Mouse (Mus musculus) hindbrain, embryonic 11.5 days (tissue): ENCODE measurements around the gene Rgs14. TPM values are rescaled to one million over a fixed set of nuclear protein-coding genes. Genes with fewer than 3 reads are reported as not detected.

Source experiments
- ATAC-seq: fragments of 200-750 bp; cut with Nextera tagmentation; 2 replicates; pipeline ENCODE4 v1.8.0; 2017; ENCODE audit warnings: mild to moderate bottlenecking, moderate TSS enrichment, moderate library complexity; ENCODE audit not compliant: low FRiP score
- DNase-seq: peaks from one replicate; pipeline ENCODE4 v3.0.0-alpha.2; 2015; ENCODE audit warnings: low spot score
- H3K27ac ChIP-seq: fragments of 300-500 bp; sonication (generic); 2 replicates; pipeline ENCODE4 v1.5.1; 2014; ENCODE audit warnings: mild to moderate bottlenecking, low read depth, low read length
- H3K27me3 ChIP-seq: fragments of 300-500 bp; sonication (generic); 2 replicates; pipeline ENCODE4 v1.6.1; 2014; ENCODE audit warnings: mild to moderate bottlenecking, low read length, moderate library complexity, mixed read lengths; ENCODE audit not compliant: control insufficient read depth, insufficient read depth
- H3K36me3 ChIP-seq: fragments of 300-500 bp; sonication (generic); 2 replicates; pipeline ENCODE4 v1.6.1; 2014; ENCODE audit warnings: mild to moderate bottlenecking, low read length, moderate library complexity, mixed read lengths; ENCODE audit not compliant: control insufficient read depth, insufficient read depth
- H3K4me1 ChIP-seq: fragments of 300-500 bp; sonication (generic); replicated peaks from 2 replicates; pipeline ENCODE4 v1.6.1; 2014; ENCODE audit warnings: low read length, mixed read lengths; ENCODE audit not compliant: control insufficient read depth, insufficient read depth
- H3K4me2 ChIP-seq: fragments of 300-500 bp; sonication (generic); replicated peaks from 2 replicates; pipeline ENCODE4 v1.6.1; 2014; ENCODE audit warnings: mild to moderate bottlenecking, low read depth, low read length
- H3K4me3 ChIP-seq: fragments of 300-500 bp; sonication (generic); 2 replicates; pipeline ENCODE4 v1.5.1; 2014; ENCODE audit warnings: low read depth, low read length
- H3K9ac ChIP-seq: fragments of 300-500 bp; sonication (generic); 2 replicates; pipeline ENCODE4 v1.6.1; 2014; ENCODE audit warnings: low read depth, low read length
- H3K9me3 ChIP-seq: fragments of 300-500 bp; sonication (generic); 2 replicates; pipeline ENCODE4 v1.6.1; 2016; ENCODE audit warnings: low read length; ENCODE audit not compliant: control insufficient read depth
- WGBS: fragments of 180-500 bp; shearing (Covaris S2); extraction: QIAGEN DNeasy Blood & Tissue Kit; methylation state at CpG from one replicate; pipeline ENCODE4 v1.1.7; 2014; 5-methylcytosine and 5-hydroxymethylcytosine counted together
- polyA plus RNA-seq: library from polyadenylated mRNA; unstranded; fragments of >200 nt; fragmentation: Nextera tagmentation; extraction: Ambion mirVana; gene quantifications from 2 replicates; pipeline ENCODE4 v1.2.1, GENCODE M21; 2014

Rgs14 gene
- polyA plus RNA-seq, 1 experiment from 2014 or later: 0.48 TPM

DNA sequence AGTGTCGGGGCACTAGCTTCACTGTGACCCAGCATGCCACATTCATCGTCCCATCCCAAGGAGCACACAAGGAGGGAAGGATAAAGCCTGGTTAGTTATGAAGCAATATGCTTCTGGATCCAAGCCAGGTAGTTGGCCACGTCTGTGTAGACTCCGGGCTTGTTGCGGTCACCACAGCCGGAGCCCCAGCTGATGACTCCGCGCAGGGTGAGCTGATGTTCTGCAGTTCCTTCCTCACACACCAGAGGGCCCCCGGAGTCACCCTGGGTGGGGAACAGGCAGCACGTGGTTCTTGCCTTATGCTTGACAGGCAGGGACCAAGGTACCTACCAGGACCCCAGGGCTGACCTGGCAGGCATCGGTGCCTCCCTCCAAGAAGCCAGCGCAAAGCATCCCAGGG lies 48.5 kb downstream of the Rgs14 start:
- Histone ChIP-seq H3K4me3 (no peak overlapping the region), H3K9me3 (no peaks in the 10 kb centered on the region), H3K4me1 (peaks cover 3% of the 10 kb centered on the region; the same call in 1 of the 2 replicates), H3K9ac (0 out of 2 replicates have a peak overlapping the region, but pooled peaks have one; percentile 19), H3K27ac (no peak overlapping the region), H3K36me3 (no peaks in the 10 kb centered on the region), H3K4me2 (0 out of 2 replicates have a peak overlapping the region, but pooled peaks have one; percentile 17), H3K27me3 (peaks cover 45% of the 10 kb centered on the region)
- DNase-seq (peak; percentile 90), ATAC-seq (peak; percentile 71; the same call in 1 of the 2 replicates)
- WGBS: 12% methylated on average over 12 of the region's 12 CpGs

DNA sequence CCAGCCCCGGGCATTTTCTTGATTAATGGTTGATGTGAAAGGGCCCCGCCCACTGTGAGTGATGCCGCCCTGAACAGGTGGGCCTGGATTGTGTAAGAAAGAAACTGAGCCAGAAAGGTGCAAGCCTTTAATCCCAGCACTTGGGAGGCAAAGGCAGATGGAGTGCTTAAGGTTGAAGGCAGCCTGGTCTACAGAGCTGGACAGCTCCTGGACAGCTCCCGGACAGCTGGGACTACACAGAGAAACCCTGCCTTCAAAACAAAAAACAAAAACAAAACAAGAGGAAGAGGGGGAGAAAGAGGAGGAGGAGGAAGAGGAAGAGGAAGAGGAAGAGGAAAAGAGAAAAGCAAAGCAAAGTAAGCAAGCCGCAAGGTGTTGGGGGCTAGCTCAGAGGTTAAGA lies 49.6 kb downstream of the Rgs14 start:
- Histone ChIP-seq H3K36me3 (no peaks in the 10 kb centered on the region), H3K27me3 (peaks cover 45% of the 10 kb centered on the region), H3K9ac (no peak overlapping the region), H3K4me2 (no peak overlapping the region), H3K4me3 (no peak overlapping the region), H3K27ac (no peak overlapping the region), H3K9me3 (no peaks in the 10 kb centered on the region), H3K4me1 (peaks cover 3% of the 10 kb centered on the region; the same call in 1 of the 2 replicates)
- DNase-seq: no peak
- ATAC-seq: no peak
- WGBS: 88% methylated on average over 5 of the region's 5 CpGs

DNA sequence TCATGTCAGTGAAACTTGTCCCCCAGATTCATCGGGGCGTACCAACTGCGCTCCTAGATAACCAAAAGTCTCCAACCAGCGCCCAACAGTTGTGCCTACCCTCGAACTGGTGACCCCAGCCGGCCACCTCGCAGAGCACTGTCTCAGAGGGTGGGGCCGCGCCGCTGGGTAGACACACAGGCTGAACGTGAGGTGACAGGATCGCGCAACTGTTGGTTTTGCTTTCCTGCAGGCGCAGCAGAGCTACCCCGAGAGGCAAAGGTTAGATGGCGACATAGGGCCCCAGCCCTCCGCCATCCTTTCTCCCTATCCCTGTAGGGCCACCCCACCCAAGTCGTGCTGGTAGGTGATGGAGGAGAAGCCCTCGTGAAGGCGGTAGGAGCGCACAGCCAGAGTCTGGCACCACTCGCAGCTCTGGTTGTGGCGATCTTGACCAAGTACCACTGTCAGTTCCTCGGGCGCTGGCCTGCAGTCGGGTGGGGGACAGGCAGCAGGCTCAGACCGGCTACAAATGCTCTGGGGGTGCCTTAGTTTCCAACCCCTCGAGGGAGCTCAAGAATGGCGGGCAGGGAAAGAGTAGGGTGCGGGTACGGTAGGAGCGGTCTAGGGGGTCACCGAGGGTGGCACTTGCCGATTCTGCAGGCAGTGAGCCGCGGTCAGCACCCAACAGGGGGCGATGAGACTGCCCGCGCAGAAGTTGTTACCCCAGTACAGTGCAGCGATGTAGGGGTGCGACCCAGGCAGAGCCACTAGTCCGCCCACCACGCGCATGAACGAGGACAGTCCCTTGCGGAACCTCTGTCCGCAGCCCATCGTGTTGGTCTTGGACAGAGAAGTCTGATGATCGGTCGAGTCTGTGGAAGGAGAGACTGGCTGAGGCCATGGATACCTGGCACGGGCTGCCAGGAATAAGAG lies 50.7 kb downstream of the Rgs14 start:
- Histone ChIP-seq H3K4me1 (peaks cover 3% of the 10 kb centered on the region; the same call in 1 of the 2 replicates), H3K4me3 (no peak overlapping the region), H3K9ac (no peak overlapping the region), H3K27me3 (peaks cover 40% of the 10 kb centered on the region), H3K9me3 (no peaks in the 10 kb centered on the region), H3K27ac (no peak overlapping the region), H3K36me3 (no peaks in the 10 kb centered on the region), H3K4me2 (no peak overlapping the region; the same call in 1 of the 2 replicates)
- DNase-seq (no peak), ATAC-seq (0 out of 2 replicates have a peak, but pooled peaks have one; percentile 40)
- WGBS: 30% methylated on average over 51 of the region's 51 CpGs

DNA sequence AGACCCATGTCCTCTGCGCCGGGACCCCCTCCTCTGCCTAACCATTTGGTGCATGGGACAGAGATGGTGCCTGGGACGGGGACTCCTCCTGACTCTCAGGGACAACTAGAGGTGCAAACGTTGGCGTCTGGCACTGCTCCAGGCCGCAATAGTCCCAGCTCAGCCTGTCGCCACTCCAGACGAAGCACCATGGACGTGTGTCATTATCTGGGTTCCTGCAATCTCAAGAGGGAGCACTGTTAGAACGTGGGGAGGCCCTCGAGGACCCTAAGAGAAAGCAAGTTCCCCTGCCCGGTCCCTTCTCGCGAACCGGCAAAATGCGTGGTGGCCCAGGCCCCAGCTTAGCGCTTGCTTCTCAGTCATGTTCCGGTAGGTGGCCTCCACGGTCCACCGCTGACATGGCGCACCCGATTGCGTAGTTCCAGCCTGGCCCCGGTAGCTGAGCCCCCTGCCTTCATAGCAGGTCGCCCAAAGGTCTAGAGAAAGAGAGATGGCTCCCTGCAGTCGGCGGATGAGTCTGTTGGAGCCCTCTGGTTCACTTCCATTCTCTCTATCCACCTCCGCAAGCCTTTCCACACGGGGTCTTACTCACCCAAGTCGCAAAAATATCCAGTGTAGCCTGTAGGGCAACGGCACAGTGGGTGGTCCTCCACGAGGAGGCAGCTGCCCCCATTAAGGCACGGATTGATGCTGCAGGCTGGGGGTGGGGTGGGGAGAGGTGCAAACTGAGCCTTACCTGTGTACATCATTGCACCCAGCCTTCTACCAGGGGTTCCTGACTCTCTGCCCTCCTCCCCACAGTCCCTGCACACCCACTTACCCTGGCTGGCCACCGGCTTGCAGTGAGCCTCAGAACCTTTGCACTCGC lies 51.6 kb downstream of the Rgs14 start:
- no peaks in the 10 kb centered on the region for H3K36me3 ChIP-seq
- no peak overlapping the region; the same call in 1 of the 2 replicates for H3K9ac ChIP-seq
- WGBS: 13% methylated on average over 35 of the region's 35 CpGs
- peak; percentile 54; the same call in 1 of the 2 replicates for ATAC-seq
- peak overlapping the region; percentile 17; the same call in 1 of the 2 replicates for H3K4me3 ChIP-seq
- DNase-seq: peak; percentile 73
- H3K27me3 ChIP-seq: peaks cover 40% of the 10 kb centered on the region
- H3K4me1 ChIP-seq: peaks cover 3% of the 10 kb centered on the region; the same call in 1 of the 2 replicates
- H3K9me3 ChIP-seq: no peaks in the 10 kb centered on the region
- no peak overlapping the region for H3K27ac ChIP-seq
- peak overlapping the region; percentile 30 for H3K4me2 ChIP-seq

DNA sequence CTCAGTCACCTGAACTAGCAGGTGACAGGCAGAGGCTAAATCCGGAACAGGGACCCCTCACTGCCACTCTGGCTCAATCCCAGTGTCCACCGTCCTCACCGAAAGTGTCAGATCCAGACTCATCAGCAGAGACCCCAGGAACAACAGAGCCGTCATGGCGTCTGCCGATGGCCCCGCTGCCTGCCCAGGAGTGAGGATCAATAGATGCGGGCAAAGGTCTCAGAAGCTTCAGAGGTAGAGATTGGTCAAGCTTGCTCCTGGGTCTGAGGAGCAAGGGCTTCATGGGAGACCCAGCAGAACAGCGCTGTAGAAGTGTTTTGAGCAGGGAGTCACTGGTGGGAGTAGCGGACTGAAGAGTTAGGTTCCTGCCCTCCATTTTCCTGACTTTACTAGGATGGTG lies 57.1 kb downstream of the Rgs14 start, which contains the start of gene F12:
Gene F12, minus strand, starts transcription at position 181 of the 400 bp plus-strand sequence.
- ATAC-seq: no peak
- 91% methylated on average over 10 of the region's 10 CpGs for WGBS
- H3K4me2 ChIP-seq: no peak within 1 kb of the TSS

DNA sequence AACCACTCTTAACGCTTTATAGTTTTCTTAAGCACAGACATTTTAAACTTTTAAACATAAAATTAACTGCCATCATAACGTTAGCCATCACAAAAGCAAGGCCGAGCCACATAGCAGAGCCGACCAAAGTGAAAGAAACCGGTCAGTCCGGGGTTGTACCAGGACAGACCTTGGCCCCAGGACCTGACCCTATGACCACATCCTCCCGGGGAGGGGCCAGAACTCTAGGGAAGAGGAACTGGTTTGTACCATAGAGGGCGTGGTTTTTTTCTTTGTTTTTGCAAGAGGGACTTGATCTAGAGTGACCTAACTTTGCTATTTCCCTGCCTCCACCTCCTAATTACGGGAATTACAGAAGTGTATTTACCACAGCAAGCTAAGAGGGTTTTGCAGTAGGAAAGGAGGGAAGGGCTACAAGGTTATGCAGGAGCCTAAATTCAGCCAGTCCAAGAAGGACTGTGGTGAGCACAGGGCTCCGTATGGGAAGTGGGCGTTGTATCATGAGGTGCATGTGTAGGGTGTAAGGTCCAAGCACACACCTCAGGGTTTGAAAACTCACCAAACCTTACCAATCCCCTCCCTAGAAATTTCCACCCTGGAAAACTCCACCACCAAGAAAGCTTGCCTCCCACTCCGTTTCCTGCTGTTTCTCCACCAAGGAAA lies 59.8 kb downstream of the Rgs14 start:
- no peaks in the 10 kb centered on the region for H3K27me3 ChIP-seq
- H3K4me1 ChIP-seq: no peaks in the 10 kb centered on the region
- H3K36me3 ChIP-seq: no peaks in the 10 kb centered on the region
- H3K27ac ChIP-seq: no peak overlapping the region
- H3K9ac ChIP-seq: no peak overlapping the region
- H3K4me3 ChIP-seq: no peak overlapping the region
- no peak for ATAC-seq
- WGBS: 70% methylated on average over 12 of the region's 12 CpGs
- no peak overlapping the region for H3K4me2 ChIP-seq
- no peaks in the 10 kb centered on the region for H3K9me3 ChIP-seq
- DNase-seq: no peak

More for the DNA sequence above, 57.1 kb downstream of the Rgs14 start, which contains the start of gene F12:
- Histone ChIP-seq H3K27me3 (peaks cover 7% of the 10 kb centered on the region), H3K4me3 (no peak within 1 kb of the TSS), H3K4me1 (no peaks in the 10 kb centered on the region), H3K27ac (no peak within 1 kb of the TSS), H3K9me3 (no peaks in the 10 kb centered on the region), H3K9ac (no peak within 1 kb of the TSS), H3K36me3 (no peaks in the 10 kb centered on the region)
- no peak for DNase-seq

DNA sequence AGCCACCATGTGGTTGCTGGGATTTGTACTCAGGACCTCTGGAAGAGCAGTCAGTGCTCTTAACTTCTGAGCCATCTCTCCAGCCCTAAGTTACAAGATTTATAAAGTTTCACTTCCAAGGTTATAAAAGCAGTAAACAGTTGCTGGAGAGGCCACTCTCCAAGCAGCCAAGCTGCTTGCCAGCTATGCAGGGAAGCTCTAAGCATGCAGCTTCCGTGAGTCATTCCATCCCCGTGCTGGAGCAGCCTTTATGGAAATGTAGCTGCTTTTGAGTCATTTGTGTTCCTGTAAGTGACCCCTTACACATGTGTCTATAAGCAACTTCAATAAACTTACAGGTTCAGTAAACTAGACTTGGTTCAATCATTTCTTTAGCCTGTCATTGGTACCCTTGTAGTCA lies 61.0 kb downstream of the Rgs14 start:
- no peak overlapping the region for H3K4me2 ChIP-seq
- ATAC-seq (no peak), DNase-seq (no peak)
- no peak overlapping the region for H3K9ac ChIP-seq
- no peaks in the 10 kb centered on the region for H3K27me3 ChIP-seq
- no peak overlapping the region for H3K27ac ChIP-seq
- no peaks in the 10 kb centered on the region for H3K9me3 ChIP-seq
- no peak overlapping the region for H3K4me3 ChIP-seq
- H3K4me1 ChIP-seq: no peaks in the 10 kb centered on the region
- no peaks in the 10 kb centered on the region for H3K36me3 ChIP-seq
- WGBS: 77% methylated on average over 2 of the region's 2 CpGs
